Mouse (Mus musculus): Measurements from ENCODE around the gene Sgms1. TPM values are rescaled to one million over a fixed set of nuclear protein-coding genes. Genes with fewer than 3 reads are reported as not detected.

Sgms1 gene
- polyA plus RNA-seq, 1 experiment, result 15.8 TPM

DNA sequence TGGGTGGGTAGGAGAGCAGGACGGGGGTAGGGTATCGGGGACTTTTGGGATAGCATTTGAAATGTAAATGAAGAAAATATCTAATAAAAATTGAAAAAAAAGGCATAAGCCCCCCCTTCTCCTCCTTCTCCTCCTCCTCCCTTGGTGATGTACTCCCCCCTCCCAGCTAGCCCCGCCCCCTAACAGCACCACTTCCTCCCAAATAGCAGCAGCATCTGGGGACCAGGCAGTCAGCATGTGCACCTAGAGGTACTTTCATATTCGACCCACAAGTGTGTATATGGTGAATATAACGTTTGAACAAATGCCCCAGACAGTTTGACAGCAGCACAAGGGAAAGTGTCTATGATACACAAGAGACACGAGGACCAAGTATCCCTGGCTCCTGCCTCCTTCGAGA is 17.2 kb upstream of the Sgms1 start:
- TF ChIP-seq CTCF (IDR thresholded peaks at IDR 0.05; ENCODE audit: extremely low read depth, insufficient read depth, insufficient read length, insufficient replicate concordance) (no peak), POLR2A (IDR thresholded peaks at IDR 0.05; ENCODE audit: low read depth, low read length) (no peak; the same call in 1 of the 2 replicates)
- H3K4me3 ChIP-seq (ENCODE audit: extremely low read depth, insufficient read depth, insufficient read length), result peak overlapping the region; percentile 44; the same call in 1 of the 2 replicates
- H3K27me3 ChIP-seq (ENCODE audit: control insufficient read depth, insufficient read depth, low read length), result no peaks in the 10 kb centered on the region
- H3K36me3 ChIP-seq (ENCODE audit: control insufficient read depth, insufficient read depth, low read length), result no peaks in the 10 kb centered on the region
- 28% methylated on average over 7 of the region's 7 CpGs for WGBS
- DNase-seq (ENCODE audit: low read depth in 1 of 2, low spot score in 2 of 2), result peak; percentile 47 to 49
- peaks cover 10% of the 10 kb centered on the region; the same call in 1 of the 2 replicates for H3K4me1 ChIP-seq (ENCODE audit: control insufficient read depth, insufficient read depth, insufficient read length)
- peak overlapping the region; percentile 70 for H3K27ac ChIP-seq (ENCODE audit: insufficient read depth, low read length)

DNA sequence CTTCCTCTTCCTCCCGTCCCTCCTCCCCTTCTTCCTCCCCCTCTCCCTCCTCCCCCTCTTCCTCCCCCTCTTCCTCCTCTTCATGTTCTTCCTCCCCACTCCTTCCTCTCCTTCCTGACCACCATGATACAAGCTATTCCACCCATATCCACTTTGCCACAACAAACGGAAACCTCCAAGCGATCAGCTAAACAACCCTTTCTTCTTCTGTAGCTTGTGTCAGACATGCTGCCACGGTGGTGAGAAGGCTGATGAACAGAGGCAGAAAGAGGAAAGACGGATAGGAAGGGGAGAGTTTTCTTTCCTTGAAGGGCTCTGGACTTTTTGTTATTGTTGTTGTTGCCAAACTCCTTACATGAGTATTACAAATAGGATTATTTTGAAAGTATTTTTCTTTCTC is 14.9 kb upstream of the Sgms1 start:
- TF ChIP-seq CTCF (IDR thresholded peaks at IDR 0.05; ENCODE audit: extremely low read depth, insufficient read depth, insufficient read length, insufficient replicate concordance), result no peak
- TF ChIP-seq POLR2A (IDR thresholded peaks at IDR 0.05; ENCODE audit: low read depth, low read length), result no peak
- 46% methylated on average over 5 of the region's 5 CpGs for WGBS

DNA sequence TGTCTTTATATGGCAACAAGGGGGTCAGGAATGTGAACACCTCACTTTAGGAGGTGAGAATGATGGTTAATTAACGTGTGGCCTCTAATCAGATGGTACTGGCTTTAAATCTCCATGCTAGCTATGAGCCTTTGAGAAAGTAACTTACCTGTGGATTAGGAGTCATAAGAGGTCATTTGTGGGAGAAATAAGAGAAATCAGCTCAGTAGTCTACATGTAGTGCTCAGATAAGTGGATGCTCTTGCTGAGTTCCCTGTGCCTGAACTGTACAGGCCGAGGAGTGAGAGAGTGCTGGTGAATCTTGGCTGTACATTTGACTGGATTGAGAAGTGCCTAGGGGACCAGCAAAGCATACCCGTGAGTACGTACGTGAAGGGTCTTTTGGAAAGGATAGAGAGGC is 14.3 kb upstream of the Sgms1 start:
- Histone ChIP-seq H3K4me3 (ENCODE audit: extremely low read depth, insufficient read depth, insufficient read length) (no peak overlapping the region), H3K36me3 (ENCODE audit: control insufficient read depth, insufficient read depth, low read length) (no peaks in the 10 kb centered on the region), H3K4me1 (ENCODE audit: control insufficient read depth, insufficient read depth, insufficient read length) (peaks cover 7% of the 10 kb centered on the region; the same call in 1 of the 2 replicates), H3K27me3 (ENCODE audit: control insufficient read depth, insufficient read depth, low read length) (no peaks in the 10 kb centered on the region), H3K27ac (ENCODE audit: insufficient read depth, low read length) (no peak overlapping the region)
- WGBS, result 93% methylated on average over 5 of the region's 5 CpGs
- TF ChIP-seq POLR2A (IDR thresholded peaks at IDR 0.05; ENCODE audit: low read depth, low read length) (no peak), CTCF (IDR thresholded peaks at IDR 0.05; ENCODE audit: extremely low read depth, insufficient read depth, insufficient read length, insufficient replicate concordance) (no peak)
- no peak for DNase-seq (ENCODE audit: low read depth in 1 of 2, low spot score in 2 of 2)

More for the DNA sequence above, 14.9 kb upstream of the Sgms1 start:
- peaks cover 10% of the 10 kb centered on the region; the same call in 1 of the 2 replicates for H3K4me1 ChIP-seq (ENCODE audit: control insufficient read depth, insufficient read depth, insufficient read length)
- H3K36me3 ChIP-seq (ENCODE audit: control insufficient read depth, insufficient read depth, low read length), result no peaks in the 10 kb centered on the region
- DNase-seq (ENCODE audit: low read depth in 1 of 2, low spot score in 2 of 2), result no peak
- no peaks in the 10 kb centered on the region for H3K27me3 ChIP-seq (ENCODE audit: control insufficient read depth, insufficient read depth, low read length)
- no peak overlapping the region for H3K4me3 ChIP-seq (ENCODE audit: extremely low read depth, insufficient read depth, insufficient read length)
- H3K27ac ChIP-seq (ENCODE audit: insufficient read depth, low read length), result no peak overlapping the region

DNA sequence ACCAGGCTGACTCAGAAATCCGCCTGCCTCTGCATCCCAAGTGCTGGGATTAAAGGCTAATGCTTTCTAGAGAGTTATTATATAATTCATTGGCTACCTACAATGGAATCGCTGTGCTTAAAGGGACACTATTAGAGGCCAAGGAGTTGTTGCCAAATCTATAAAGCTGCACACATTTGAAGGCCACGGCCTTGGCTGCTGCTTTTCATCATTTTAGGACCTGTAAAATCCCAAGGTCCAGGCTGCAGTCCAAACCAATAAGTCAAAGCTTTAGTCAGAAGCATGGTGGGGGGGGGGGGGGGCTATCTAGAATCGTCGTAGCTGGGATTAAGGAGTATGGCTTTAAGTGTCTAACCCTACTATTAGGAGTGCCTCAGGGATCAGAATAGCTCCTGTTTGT is 9.0 kb upstream of the Sgms1 start:
- no peak overlapping the region for H3K4me3 ChIP-seq (ENCODE audit: extremely low read depth, insufficient read depth, insufficient read length)
- no peaks in the 10 kb centered on the region for H3K4me1 ChIP-seq (ENCODE audit: control insufficient read depth, insufficient read depth, insufficient read length)
- H3K27ac ChIP-seq (ENCODE audit: insufficient read depth, low read length), result no peak overlapping the region
- H3K36me3 ChIP-seq (ENCODE audit: control insufficient read depth, insufficient read depth, low read length), result no peaks in the 10 kb centered on the region
- WGBS, result 84% methylated on average over 5 of the region's 5 CpGs
- TF ChIP-seq POLR2A (IDR thresholded peaks at IDR 0.05; ENCODE audit: low read depth, low read length), result no peak
- TF ChIP-seq CTCF (IDR thresholded peaks at IDR 0.05; ENCODE audit: extremely low read depth, insufficient read depth, insufficient read length, insufficient replicate concordance), result no peak
- no peaks in the 10 kb centered on the region for H3K27me3 ChIP-seq (ENCODE audit: control insufficient read depth, insufficient read depth, low read length)
- no peak for DNase-seq (ENCODE audit: low read depth in 1 of 2, low spot score in 2 of 2)

DNA sequence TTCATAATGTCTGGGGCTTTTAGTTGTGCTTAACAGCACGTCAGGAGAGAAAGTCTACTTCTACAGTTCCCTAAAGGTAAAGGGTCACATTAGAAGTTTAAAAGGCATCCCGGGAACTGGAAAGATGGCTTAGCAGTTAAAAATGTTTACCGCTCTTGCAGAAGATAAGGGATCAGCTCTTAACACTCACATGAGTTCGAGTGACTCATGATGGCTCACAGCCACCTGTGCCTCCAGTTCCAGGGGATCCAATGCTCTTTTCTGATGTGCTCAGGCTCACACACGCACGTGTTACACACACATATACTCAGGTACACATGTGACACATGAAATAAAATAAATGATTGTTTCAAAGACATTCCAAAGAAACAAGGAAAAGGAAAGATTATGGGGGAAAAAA is 6.8 kb upstream of the Sgms1 start:
- H3K4me3 ChIP-seq (ENCODE audit: extremely low read depth, insufficient read depth, insufficient read length), result no peak overlapping the region
- H3K27me3 ChIP-seq (ENCODE audit: control insufficient read depth, insufficient read depth, low read length), result no peaks in the 10 kb centered on the region
- no peak for DNase-seq (ENCODE audit: low read depth in 1 of 2, low spot score in 2 of 2)
- H3K4me1 ChIP-seq (ENCODE audit: control insufficient read depth, insufficient read depth, insufficient read length), result no peaks in the 10 kb centered on the region
- no peaks in the 10 kb centered on the region for H3K36me3 ChIP-seq (ENCODE audit: control insufficient read depth, insufficient read depth, low read length)
- TF ChIP-seq CTCF (IDR thresholded peaks at IDR 0.05; ENCODE audit: extremely low read depth, insufficient read depth, insufficient read length, insufficient replicate concordance) (no peak), POLR2A (IDR thresholded peaks at IDR 0.05; ENCODE audit: low read depth, low read length) (no peak)
- WGBS, result 88% methylated on average over 6 of the region's 6 CpGs
- no peak overlapping the region for H3K27ac ChIP-seq (ENCODE audit: insufficient read depth, low read length)

DNA sequence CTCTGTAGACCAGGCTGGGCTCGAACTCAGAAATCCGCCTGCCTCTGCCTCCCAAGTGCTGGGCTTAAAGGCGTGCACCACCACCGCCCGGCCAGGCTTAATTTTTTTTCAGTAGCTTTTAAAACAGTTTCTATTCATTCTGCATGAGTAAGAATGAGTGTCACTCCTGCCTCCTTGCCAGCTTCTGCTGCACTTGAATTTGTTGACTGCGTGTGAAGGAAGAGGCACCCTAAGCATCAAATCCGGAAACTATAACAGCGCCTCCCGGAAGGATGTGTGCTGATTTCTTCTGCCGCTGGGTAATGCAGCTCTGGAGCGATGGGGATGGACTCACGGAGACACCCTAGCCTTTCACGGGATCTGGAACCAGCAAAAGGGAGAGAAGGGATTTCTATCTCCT is 5.3 kb upstream of the Sgms1 start:
- H3K36me3 ChIP-seq (ENCODE audit: control insufficient read depth, insufficient read depth, low read length), result no peaks in the 10 kb centered on the region
- no peak overlapping the region for H3K27ac ChIP-seq (ENCODE audit: insufficient read depth, low read length)
- H3K27me3 ChIP-seq (ENCODE audit: control insufficient read depth, insufficient read depth, low read length), result no peaks in the 10 kb centered on the region
- 88% methylated on average over 13 of the region's 13 CpGs for WGBS
- TF ChIP-seq CTCF (IDR thresholded peaks at IDR 0.05; ENCODE audit: extremely low read depth, insufficient read depth, insufficient read length, insufficient replicate concordance), result no peak
- TF ChIP-seq POLR2A (IDR thresholded peaks at IDR 0.05; ENCODE audit: low read depth, low read length), result no peak
- H3K4me3 ChIP-seq (ENCODE audit: extremely low read depth, insufficient read depth, insufficient read length), result no peak overlapping the region
- no peaks in the 10 kb centered on the region for H3K4me1 ChIP-seq (ENCODE audit: control insufficient read depth, insufficient read depth, insufficient read length)
- no peak for DNase-seq (ENCODE audit: low read depth in 1 of 2, low spot score in 2 of 2)

DNA sequence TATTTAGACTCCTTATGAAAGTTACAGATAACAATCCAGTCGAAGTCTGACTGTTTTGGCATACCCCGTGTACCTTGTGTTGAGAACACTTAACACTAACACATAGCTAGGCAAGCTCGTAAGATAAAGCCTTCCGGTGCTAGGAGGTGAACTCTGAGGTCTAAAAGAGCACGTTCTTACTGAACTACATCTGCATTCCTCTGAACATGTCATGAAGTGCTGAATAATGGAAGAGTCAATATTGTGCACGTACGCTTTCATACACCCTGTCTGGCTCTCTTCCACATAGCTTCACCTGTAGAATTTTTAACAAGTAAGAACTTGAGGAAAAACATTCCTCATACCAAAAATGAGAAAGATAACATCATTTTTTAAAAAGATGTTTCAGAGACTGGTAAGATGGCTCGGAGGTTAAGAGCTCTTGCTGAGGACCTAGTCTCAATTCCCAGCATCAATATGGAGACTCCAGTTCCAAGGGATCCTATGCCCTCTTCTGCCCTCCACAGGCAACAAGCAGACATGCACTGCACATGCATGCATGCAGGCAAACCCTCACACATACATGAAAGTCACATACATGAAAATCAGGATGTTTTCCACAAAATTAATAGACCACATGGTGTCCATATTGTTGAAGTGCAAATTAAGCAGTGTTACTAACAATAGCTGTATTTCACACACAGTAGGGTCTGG is 4.4 kb upstream of the Sgms1 start:
- no peak overlapping the region for H3K27ac ChIP-seq (ENCODE audit: insufficient read depth, low read length)
- no peaks in the 10 kb centered on the region for H3K36me3 ChIP-seq (ENCODE audit: control insufficient read depth, insufficient read depth, low read length)
- H3K4me1 ChIP-seq (ENCODE audit: control insufficient read depth, insufficient read depth, insufficient read length), result no peaks in the 10 kb centered on the region; the same call in 1 of the 2 replicates
- TF ChIP-seq CTCF (IDR thresholded peaks at IDR 0.05; ENCODE audit: extremely low read depth, insufficient read depth, insufficient read length, insufficient replicate concordance) (no peak), POLR2A (IDR thresholded peaks at IDR 0.05; ENCODE audit: low read depth, low read length) (no peak)
- H3K27me3 ChIP-seq (ENCODE audit: control insufficient read depth, insufficient read depth, low read length), result peaks cover 5% of the 10 kb centered on the region
- WGBS, result 94% methylated on average over 8 of the region's 8 CpGs
- DNase-seq (ENCODE audit: low read depth in 1 of 2, low spot score in 2 of 2), result no peak
- H3K4me3 ChIP-seq (ENCODE audit: extremely low read depth, insufficient read depth, insufficient read length), result no peak overlapping the region
